Mouse (Mus musculus) liver, embryonic 11.5 days (tissue): ENCODE data around the gene G3bp2. TPM values are rescaled to one million over a fixed set of nuclear protein-coding genes. Genes with fewer than 3 reads are reported as not detected.

Source experiments
- ATAC-seq: fragments of 200-750 bp; cut with Nextera tagmentation; replicated peaks from 2 replicates; pipeline ENCODE4 v1.8.0; 2017; ENCODE audit warnings: moderate number of reproducible peaks, mild to moderate bottlenecking, moderate TSS enrichment, moderate library complexity; ENCODE audit not compliant: low FRiP score
- DNase-seq: peaks from one replicate; pipeline ENCODE4 v3.0.0-alpha.2; 2017; ENCODE audit warnings: low spot score
- H3K27ac ChIP-seq: fragments of 300-500 bp; sonication (generic); 2 replicates; pipeline ENCODE4 v1.5.1; 2014; ENCODE audit warnings: mild to moderate bottlenecking, low read depth, low read length, control low read depth
- H3K27me3 ChIP-seq: fragments of 300-500 bp; sonication (generic); replicated peaks from 2 replicates; pipeline ENCODE4 v1.6.1; 2014; ENCODE audit warnings: low read length, mixed read lengths; ENCODE audit not compliant: control insufficient read depth, insufficient read depth
- H3K36me3 ChIP-seq: fragments of 300-500 bp; sonication (generic); 2 replicates; pipeline ENCODE4 v1.6.1; 2014; ENCODE audit warnings: mild to moderate bottlenecking, low read length, moderate library complexity, mixed read lengths; ENCODE audit not compliant: control insufficient read depth, insufficient read depth
- H3K4me1 ChIP-seq: fragments of 300-500 bp; sonication (generic); replicated peaks from 2 replicates; pipeline ENCODE4 v1.6.1; 2014; ENCODE audit warnings: low read length, mixed read lengths; ENCODE audit not compliant: control insufficient read depth, insufficient read depth
- H3K4me2 ChIP-seq: fragments of 300-500 bp; sonication (generic); 2 replicates; pipeline ENCODE4 v1.6.1; 2014; ENCODE audit warnings: mild to moderate bottlenecking, control low read depth, moderate library complexity
- H3K4me3 ChIP-seq: fragments of 300-500 bp; sonication (generic); 2 replicates; pipeline ENCODE4 v1.5.1; 2014; ENCODE audit warnings: low read depth, low read length, control low read depth
- H3K9ac ChIP-seq: fragments of 300-500 bp; sonication (generic); 2 replicates; pipeline ENCODE4 v1.6.1; 2014; ENCODE audit warnings: low read depth, low read length, control low read depth
- H3K9me3 ChIP-seq: fragments of 300-500 bp; sonication (generic); 2 replicates; pipeline ENCODE4 v1.6.1; 2016; ENCODE audit warnings: low read length, inconsistent platforms, mixed read lengths; ENCODE audit not compliant: control insufficient read depth
- WGBS: fragments of 180-500 bp; shearing (Covaris S2); extraction: QIAGEN DNeasy Blood & Tissue Kit; methylation state at CpG from one replicate; pipeline ENCODE4 v1.1.7; 2014; 5-methylcytosine and 5-hydroxymethylcytosine counted together
- polyA plus RNA-seq: library from polyadenylated mRNA; unstranded; fragments of >200 nt; fragmentation: Nextera tagmentation; extraction: Ambion mirVana; gene quantifications from 2 replicates; pipeline ENCODE4 v1.2.1, GENCODE M21; 2014

The G3bp2 gene
- polyA plus RNA-seq, 1 experiment from 2014 or later, result 127 TPM

DNA sequence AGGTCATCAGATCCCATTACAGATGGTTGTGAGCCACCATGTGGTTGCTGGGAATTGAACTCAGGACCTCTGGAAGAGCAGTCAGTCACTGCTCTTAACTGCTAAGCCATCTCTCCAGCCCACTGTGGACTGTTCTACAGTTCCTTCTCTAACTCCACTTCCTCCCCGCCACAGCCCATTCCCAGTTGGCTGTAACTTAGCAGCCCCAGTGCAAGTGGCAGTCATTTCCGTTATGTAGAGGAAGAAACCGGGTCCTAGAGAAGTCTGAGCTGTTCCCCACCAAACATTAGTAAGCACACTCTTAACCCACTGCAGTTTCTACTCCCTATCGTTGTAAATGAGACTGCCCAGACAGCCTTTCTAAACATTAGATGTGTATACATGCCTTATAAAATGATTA lies 23.8 kb upstream of the G3bp2 start:
- 0 out of 2 replicates have a peak, but pooled peaks cover 2% of the 10 kb centered on the region for H3K27me3 ChIP-seq
- DNase-seq (no peak), ATAC-seq (no peak)
- WGBS, result 66% methylated on average over 4 of the region's 4 CpGs
- H3K27ac ChIP-seq, result no peak overlapping the region
- H3K4me1 ChIP-seq, result no peaks in the 10 kb centered on the region
- no peak overlapping the region for H3K4me2 ChIP-seq
- H3K9ac ChIP-seq, result no peak overlapping the region
- H3K9me3 ChIP-seq, result no peaks in the 10 kb centered on the region
- H3K36me3 ChIP-seq, result no peaks in the 10 kb centered on the region
- H3K4me3 ChIP-seq, result no peak overlapping the region

DNA sequence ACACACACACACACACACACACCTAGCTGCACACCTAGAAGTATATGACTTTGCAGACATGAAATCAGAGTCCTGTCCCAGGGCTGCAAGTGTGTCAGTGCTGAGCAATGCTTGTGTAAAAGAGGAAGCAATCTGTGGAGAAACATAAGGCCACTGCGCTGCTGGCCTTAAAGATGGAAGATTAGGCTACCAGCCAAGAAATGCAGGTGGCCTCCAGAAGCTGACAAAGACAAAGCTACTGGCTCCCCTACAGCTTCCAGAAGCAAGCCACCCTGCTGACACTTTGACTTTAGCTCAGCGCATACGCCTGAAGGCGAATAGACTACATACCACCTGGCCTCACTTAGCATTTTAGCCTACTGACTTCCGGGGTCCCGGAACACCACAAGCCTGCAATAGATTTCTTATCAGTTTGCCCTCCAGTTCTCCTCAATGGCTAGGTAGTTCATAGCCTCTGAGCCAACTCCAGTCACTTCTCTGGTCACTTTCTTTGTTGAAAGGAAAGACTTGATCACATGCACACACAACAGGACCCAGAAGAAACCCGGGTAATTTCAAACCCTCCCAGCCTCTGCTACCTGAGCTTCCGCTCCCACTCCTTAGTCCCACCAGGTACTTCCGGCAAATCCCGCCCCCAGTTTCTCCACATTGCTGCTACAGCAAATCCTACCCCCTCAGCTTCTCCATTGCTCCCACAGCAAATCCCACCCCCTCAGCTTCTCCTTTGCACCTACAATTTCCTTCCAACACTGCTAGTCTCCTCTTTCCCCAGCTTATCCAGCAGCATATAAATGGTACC lies 23.0 kb upstream of the G3bp2 start:
- no peaks in the 10 kb centered on the region for H3K36me3 ChIP-seq
- no peak overlapping the region for H3K4me3 ChIP-seq
- 48% methylated on average over 10 of the region's 10 CpGs for WGBS
- no peaks in the 10 kb centered on the region for H3K9me3 ChIP-seq
- H3K27me3 ChIP-seq, result no peaks in the 10 kb centered on the region
- no peak for DNase-seq
- no peak overlapping the region for H3K4me2 ChIP-seq
- H3K4me1 ChIP-seq, result no peaks in the 10 kb centered on the region
- no peak for ATAC-seq
- H3K9ac ChIP-seq, result no peak overlapping the region
- H3K27ac ChIP-seq, result no peak overlapping the region

- no peak overlapping the region for H3K27ac ChIP-seq
- no peak overlapping the region for H3K9ac ChIP-seq
- no peaks in the 10 kb centered on the region for H3K4me1 ChIP-seq
- no peaks in the 10 kb centered on the region for H3K9me3 ChIP-seq
- no peaks in the 10 kb centered on the region for H3K27me3 ChIP-seq
- DNase-seq, result no peak
- no peak overlapping the region for H3K4me2 ChIP-seq
- no peak for ATAC-seq
- H3K36me3 ChIP-seq, result no peaks in the 10 kb centered on the region
- WGBS, result 69% methylated on average over 13 of the region's 13 CpGs
- H3K4me3 ChIP-seq, result no peak overlapping the region
Observed at GRCm38 (mm10) chr5:92103816-92104415, 20.4 kb upstream of the G3bp2 start.

DNA sequence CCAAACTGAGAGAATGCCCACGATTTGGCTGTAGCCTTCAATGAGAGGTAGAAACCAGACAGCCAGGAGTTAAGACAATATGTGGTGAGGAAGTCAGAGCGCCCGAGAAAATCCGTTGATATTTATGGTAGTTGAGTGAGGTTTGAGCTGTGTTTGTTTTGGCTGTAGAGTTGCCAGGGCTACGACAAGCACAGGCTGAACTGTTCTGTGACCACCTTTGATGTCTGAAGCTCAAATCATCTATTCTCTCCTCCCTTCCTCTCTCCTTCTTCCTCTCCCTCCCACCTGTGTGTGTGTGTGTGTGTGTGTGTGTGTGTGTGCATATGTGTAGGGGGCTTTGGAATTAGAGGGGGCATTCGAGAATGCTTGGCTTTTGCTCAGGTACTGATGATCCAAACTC lies 19.5 kb upstream of the G3bp2 start:
- no peaks in the 10 kb centered on the region for H3K9me3 ChIP-seq
- WGBS, result 55% methylated on average over 6 of the region's 6 CpGs
- no peak overlapping the region for H3K4me3 ChIP-seq
- ATAC-seq (no peak), DNase-seq (no peak)
- H3K36me3 ChIP-seq, result no peaks in the 10 kb centered on the region
- H3K4me1 ChIP-seq, result no peaks in the 10 kb centered on the region
- no peaks in the 10 kb centered on the region for H3K27me3 ChIP-seq
- H3K27ac ChIP-seq, result no peak overlapping the region
- no peak overlapping the region for H3K4me2 ChIP-seq
- H3K9ac ChIP-seq, result no peak overlapping the region

DNA sequence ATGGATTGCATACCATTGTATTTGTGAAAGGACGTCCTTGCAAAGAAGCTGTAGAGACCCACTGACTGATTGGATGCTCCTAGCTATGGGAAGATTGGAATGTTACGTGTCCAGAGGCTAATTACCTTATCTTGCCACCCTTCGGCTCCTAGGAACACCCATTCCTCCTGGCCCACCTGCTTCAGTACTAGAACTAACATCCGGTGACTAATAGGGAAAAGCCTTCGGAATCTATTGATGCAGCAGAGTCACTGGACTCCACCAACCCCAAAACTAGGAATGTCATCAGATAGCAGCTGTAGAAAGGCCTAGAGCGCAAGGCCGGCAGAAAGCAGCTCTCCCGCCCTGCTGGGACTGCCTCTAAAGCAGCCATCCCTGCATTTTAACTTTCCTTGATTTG lies 18.1 kb upstream of the G3bp2 start:
- Histone ChIP-seq H3K27ac (no peak overlapping the region), H3K9me3 (no peaks in the 10 kb centered on the region), H3K4me1 (no peaks in the 10 kb centered on the region), H3K4me3 (no peak overlapping the region), H3K9ac (no peak overlapping the region), H3K4me2 (no peak overlapping the region), H3K27me3 (no peaks in the 10 kb centered on the region), H3K36me3 (no peaks in the 10 kb centered on the region)
- WGBS, result 84% methylated on average over 8 of the region's 8 CpGs
- DNase-seq, result no peak
- ATAC-seq, result no peak

DNA sequence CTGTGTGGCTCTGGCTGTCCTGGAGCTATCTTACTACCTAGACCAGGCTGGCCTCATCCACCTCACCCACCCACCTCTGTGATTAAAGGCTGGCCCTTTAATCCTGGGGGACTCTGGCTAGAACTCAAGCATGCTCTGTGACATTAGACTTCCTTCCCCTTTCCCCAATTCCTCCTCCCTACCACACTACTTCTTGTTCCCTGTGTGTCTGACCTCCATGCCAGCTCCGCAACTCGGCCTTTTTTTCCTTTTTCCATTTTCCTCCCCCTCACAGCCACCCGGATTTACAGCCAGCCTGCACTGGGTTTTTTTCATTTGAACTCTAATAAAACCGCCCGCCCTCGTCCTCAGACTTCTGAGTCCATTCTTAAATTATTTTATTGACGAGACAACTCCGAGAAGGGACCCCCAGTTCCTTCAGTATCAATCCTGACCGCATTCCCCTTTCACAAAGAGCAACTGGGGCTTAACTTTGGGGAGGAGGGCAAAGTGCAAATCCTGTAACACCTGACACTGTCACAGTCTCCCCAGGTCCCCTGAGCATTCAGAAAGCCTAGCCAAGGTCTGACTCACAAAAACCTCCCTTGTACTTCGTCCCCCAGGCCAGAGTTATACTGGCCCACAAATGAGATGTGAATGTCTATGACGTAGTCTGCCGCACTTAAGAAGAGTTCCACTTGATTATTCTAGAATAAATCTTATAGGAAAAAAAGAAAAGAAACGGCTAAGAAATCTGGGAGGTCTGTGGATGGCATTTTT lies 15.0 kb upstream of the G3bp2 start:
- no peak overlapping the region for H3K27ac ChIP-seq
- no peaks in the 10 kb centered on the region for H3K9me3 ChIP-seq
- H3K4me2 ChIP-seq, result no peak overlapping the region
- H3K27me3 ChIP-seq, result no peaks in the 10 kb centered on the region
- 57% methylated on average over 13 of the region's 13 CpGs for WGBS
- no peaks in the 10 kb centered on the region for H3K36me3 ChIP-seq
- H3K9ac ChIP-seq, result no peak overlapping the region
- H3K4me3 ChIP-seq, result no peak overlapping the region
- ATAC-seq (no peak), DNase-seq (no peak)
- no peaks in the 10 kb centered on the region for H3K4me1 ChIP-seq

- 89% methylated on average over 4 of the region's 4 CpGs for WGBS
- ATAC-seq, result no peak
Observed at GRCm38 (mm10) chr5:92097779-92098178, 14.3 kb upstream of the G3bp2 start.

GRCm38 (mm10) chr5:92096786-92097185 lies 13.3 kb upstream of the G3bp2 start:
- Histone ChIP-seq H3K9me3 (no peaks in the 10 kb centered on the region), H3K36me3 (no peaks in the 10 kb centered on the region), H3K9ac (no peak overlapping the region), H3K4me2 (no peak overlapping the region), H3K4me3 (no peak overlapping the region), H3K27ac (no peak overlapping the region), H3K4me1 (no peaks in the 10 kb centered on the region), H3K27me3 (no peaks in the 10 kb centered on the region)
- 96% methylated on average over 6 of the region's 6 CpGs for WGBS
- ATAC-seq (no peak), DNase-seq (no peak)

More at GRCm38 (mm10) chr5:92097779-92098178, 14.3 kb upstream of the G3bp2 start:
- no peaks in the 10 kb centered on the region for H3K9me3 ChIP-seq
- no peaks in the 10 kb centered on the region for H3K4me1 ChIP-seq
- no peaks in the 10 kb centered on the region for H3K27me3 ChIP-seq
- DNase-seq, result no peak
- H3K9ac ChIP-seq, result no peak overlapping the region
- H3K36me3 ChIP-seq, result no peaks in the 10 kb centered on the region
- H3K4me2 ChIP-seq, result no peak overlapping the region
- H3K4me3 ChIP-seq, result no peak overlapping the region
- no peak overlapping the region for H3K27ac ChIP-seq
